Mouse (Mus musculus) brown adipose tissue, adult 24 weeks (tissue): ENCODE results near the gene Tm4sf5. TPM values are rescaled to one million over a fixed set of nuclear protein-coding genes. Genes with fewer than 3 reads are reported as not detected.

ENCODE experiments used
- H3K27ac ChIP-seq: fragments of 200-500 bp; replicated peaks from 2 replicates; pipeline ENCODE4 v1.5.1; 2012; ENCODE audit warnings: low read depth, mild to moderate bottlenecking, low read length
- H3K4me1 ChIP-seq: fragments of 200-500 bp; 2 replicates; pipeline ENCODE4 v1.6.1; 2012; ENCODE audit warnings: low read length, mixed read lengths; ENCODE audit not compliant: control insufficient read depth, insufficient read depth, insufficient read length
- H3K4me3 ChIP-seq: fragments of 200-500 bp; 2 replicates; pipeline ENCODE4 v1.5.1; 2012; ENCODE audit warnings: low read depth, mild to moderate bottlenecking, low read length, moderate library complexity; ENCODE audit not compliant: insufficient read depth
- polyA plus RNA-seq: library from polyadenylated mRNA; stranded (reverse); fragments of >200 nt; gene quantifications from 2 replicates; pipeline ENCODE4 v1.2.4, GENCODE M21; 2012; ENCODE audit not compliant: missing spikeins, insufficient read depth, insufficient read length

Gene Tm4sf5
- polyA plus RNA-seq, 1 experiment = not detected

- H3K4me3 ChIP-seq = no peak overlapping the region
- H3K4me1 ChIP-seq = no peaks in the 10 kb centered on the region
- H3K27ac ChIP-seq = no peak overlapping the region
Observed at GRCm38 (mm10) chr11:70551526-70551925, 46.5 kb downstream of the Tm4sf5 start.

- Histone ChIP-seq H3K27ac (no peak overlapping the region), H3K4me1 (no peaks in the 10 kb centered on the region), H3K4me3 (no peak overlapping the region)
Observed at GRCm38 (mm10) chr11:70553940-70554339, 48.9 kb downstream of the Tm4sf5 start.

- H3K4me3 ChIP-seq = no peak overlapping the region
- H3K4me1 ChIP-seq = no peaks in the 10 kb centered on the region
- no peak overlapping the region for H3K27ac ChIP-seq
Observed at GRCm38 (mm10) chr11:70557545-70557944, 52.5 kb downstream of the Tm4sf5 start.

Other genes with a start within 250 kb of the Tm4sf5 start
- gene Alox12, start 249.9 kb upstream of the Tm4sf5 start, polyA plus RNA-seq = 0.44 and 1.5 TPM in 2 replicates
- gene Alox12e, start 182.6 kb upstream of the Tm4sf5 start, polyA plus RNA-seq = not detected in 2 replicates
- 0.46 and 0.55 TPM in 2 replicates for gene Alox15, start 153.2 kb upstream of the Tm4sf5 start, polyA plus RNA-seq
- 4.6 and 5.4 TPM in 2 replicates for gene Pelp1, start 95.2 kb upstream of the Tm4sf5 start, polyA plus RNA-seq
- gene Arrb2, start 72.6 kb upstream of the Tm4sf5 start, polyA plus RNA-seq = 8.2 and 13.4 TPM in 2 replicates
- 15.0 and 16.7 TPM in 2 replicates for gene Med11, start 53.3 kb upstream of the Tm4sf5 start, polyA plus RNA-seq
- 0.42 TPM in 1 of 2 replicates, not detected in the other for gene Zmynd15, start 45.8 kb upstream of the Tm4sf5 start, polyA plus RNA-seq
- 5.0 TPM in 2 replicates for gene Cxcl16, start 45.3 kb upstream of the Tm4sf5 start, polyA plus RNA-seq
- gene Vmo1, start 9.4 kb downstream of the Tm4sf5 start, polyA plus RNA-seq = not detected in 2 replicates
- not detected in 2 replicates for gene Gltpd2, start 14.0 kb downstream of the Tm4sf5 start, polyA plus RNA-seq
- gene Psmb6, start 20.1 kb downstream of the Tm4sf5 start, polyA plus RNA-seq = 221 and 229 TPM in 2 replicates
- not detected in 2 replicates for gene Gm40193, start 27.7 kb downstream of the Tm4sf5 start, polyA plus RNA-seq
- gene Pld2, start 34.8 kb downstream of the Tm4sf5 start, polyA plus RNA-seq = 2.2 and 5.9 TPM in 2 replicates
- 14.5 and 18.5 TPM in 2 replicates for gene Mink1, start 57.6 kb downstream of the Tm4sf5 start, polyA plus RNA-seq
- not detected in 2 replicates for gene 4930544D05Rik, start 110.6 kb downstream of the Tm4sf5 start, polyA plus RNA-seq
- gene Chrne, start 114.0 kb downstream of the Tm4sf5 start, polyA plus RNA-seq = not detected in 2 replicates
- gene Gp1ba, start 133.9 kb downstream of the Tm4sf5 start, polyA plus RNA-seq = not detected in 2 replicates
- 44.0 and 52.3 TPM in 2 replicates for gene Rnf167, start 142.0 kb downstream of the Tm4sf5 start, polyA plus RNA-seq
- gene Slc25a11, start 142.2 kb downstream of the Tm4sf5 start, polyA plus RNA-seq = 166 and 170 TPM in 2 replicates
- 244 and 265 TPM in 2 replicates for gene Pfn1, start 149.4 kb downstream of the Tm4sf5 start, polyA plus RNA-seq
- 40.8 and 79.3 TPM in 2 replicates for gene Eno3, start 152.0 kb downstream of the Tm4sf5 start, polyA plus RNA-seq
- gene Spag7, start 164.2 kb downstream of the Tm4sf5 start, polyA plus RNA-seq = 74.7 and 107 TPM in 2 replicates
- gene Camta2, start 182.9 kb downstream of the Tm4sf5 start, polyA plus RNA-seq = 15.8 and 16.3 TPM in 2 replicates
- gene Inca1, start 194.9 kb downstream of the Tm4sf5 start, polyA plus RNA-seq = 15.7 and 24.0 TPM in 2 replicates
- gene Kif1c, start 195.3 kb downstream of the Tm4sf5 start, polyA plus RNA-seq = 93.8 and 106 TPM in 2 replicates